Mouse (Mus musculus) small intestine, adult 2 months (tissue): ENCODE data around the gene Dapk2.

Experiments used
- CTCF ChIP-seq: fragments of 200-500 bp; IDR thresholded peaks from 2 replicates; pipeline ENCODE4 v1.5.1; 2012; ENCODE audit warnings: low read depth, mild to moderate bottlenecking, control low read depth, inconsistent platforms, low read length, moderate library complexity, mixed read lengths; ENCODE audit not compliant: insufficient replicate concordance, insufficient read length; ENCODE audit errors: extremely low read depth
- POLR2A ChIP-seq: fragments of 200-500 bp; IDR thresholded peaks from 2 replicates; pipeline ENCODE4 v1.6.1; 2012; ENCODE audit warnings: low read depth, mild to moderate bottlenecking, control low read depth, inconsistent platforms, low read length, moderate library complexity

GRCm38 (mm10) chr9:66196561-66196960 lies 38.5 kb downstream of the Dapk2 start:
- no peak for TF ChIP-seq POLR2A
- no peak for TF ChIP-seq CTCF
